Mouse (Mus musculus): ENCODE measurements at regions not wholly inside any gene's neighbourhood (a gene's known extent, or its start where the extent isn't known, plus 50 kb on each side); places are given as distances from the start of the nearest gene placed in this dataset.

- TF ChIP-seq CTCF (IDR thresholded peaks at IDR 0.05; ENCODE audit: borderline replicate concordance, control insufficient read depth, extremely low read depth, insufficient read depth, low read length, poor library complexity) (no peak), POLR2A (IDR thresholded peaks at IDR 0.05; ENCODE audit: control insufficient read depth, extremely low read depth, insufficient read depth, low read length, poor library complexity) (no peak)
Observed at GRCm38 (mm10) chr13:83735631-83736475, 232.0 kb downstream of the Mef2c start.
